Mouse (Mus musculus): ENCODE measurements around the gene Ace2. TPM values are rescaled to one million over a fixed set of nuclear protein-coding genes. Genes with fewer than 3 reads are reported as not detected.

The Ace2 gene
- total and polyA plus RNA-seq, 3 experiments, result 0.08 TPM; not detected in 2

DNA sequence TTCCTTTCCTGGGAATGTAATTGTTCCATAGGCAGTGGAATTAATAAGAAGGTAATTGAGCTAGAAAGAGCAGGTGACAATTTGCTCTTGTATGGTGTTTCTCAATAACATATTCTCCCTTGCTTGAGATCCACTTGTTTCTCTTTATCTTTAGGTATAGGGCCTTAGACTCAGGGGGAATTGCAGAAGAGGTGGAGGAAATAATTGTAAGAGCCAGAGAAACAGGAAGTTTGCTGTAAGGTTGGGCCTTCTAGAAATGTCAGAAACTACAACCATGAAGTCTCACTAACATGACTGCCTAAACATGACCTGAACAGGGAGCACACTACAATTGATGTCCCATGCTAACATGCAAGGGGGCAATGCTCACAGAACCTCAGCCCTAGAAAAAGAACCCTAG lies 50.7 kb downstream of the Ace2 start:
- Histone ChIP-seq H3K4me2 (ENCODE audit: insufficient read depth, low read depth, poor library complexity, severe bottlenecking) (no peak overlapping the region), H3K27ac (ENCODE audit: insufficient read depth, low read depth) (no peak overlapping the region), H3K79me2 (replicated peaks; ENCODE audit: control insufficient read depth, extremely low read depth, insufficient read depth, poor library complexity, severe bottlenecking) (no peaks in the 10 kb centered on the region), H3K4me1 (ENCODE audit: control insufficient read depth in 1 of 2, insufficient read depth in 2 of 2) (no peaks in the 10 kb centered on the region), H3K36me3 (replicated peaks in 1 of 2; ENCODE audit: control insufficient read depth in 1 of 2, insufficient read depth in 1 of 2, low read length in 1 of 2) (no peaks in the 10 kb centered on the region), H3K9ac (ENCODE audit: insufficient read depth, low read depth) (no peak overlapping the region), H3K9me3 (replicated peaks; ENCODE audit: low read length) (no peaks in the 10 kb centered on the region), H3K27me3 (replicated peaks) (no peaks in the 10 kb centered on the region), H3K4me3 (replicated peaks in 1 of 3; ENCODE audit: low read depth in 2 of 3, low read length in 2 of 3, poor library complexity in 1 of 3) (no peak overlapping the region)
- dilution Hi-C loops (cut with MboI; ENCODE audit: extremely low pct_ligation_motif_present, extremely low pct_unique_long_range_greater_than_20kb, low sequenced_read_pairs), result no loop called here
- TF ChIP-seq MXI1 (IDR thresholded peaks at IDR 0.05; ENCODE audit: low read depth, low read length) (no peak), ZNF384 (IDR thresholded peaks at IDR 0.05; ENCODE audit: low read depth, low read length) (no peak), MEF2A (IDR thresholded peaks at IDR 0.05; ENCODE audit: borderline replicate concordance, low read depth, low read length) (no peak), ELF1 (IDR thresholded peaks at IDR 0.05; ENCODE audit: low read depth, low read length) (no peak), JUND (conservative IDR thresholded peaks at IDR 0.05; ENCODE audit: low read depth, low read length) (no peak)
- no peak for DNase-seq (ENCODE audit: extremely low read depth)
- in situ Hi-C loops (cut with MboI; ENCODE audit: low pct_ligation_motif_present, low pct_unique_long_range_greater_than_20kb, low sequenced_read_pairs), result loop anchor here (10.0 kb wide), 1 partner anchor 205 kb away; no protein-coding TSS in a partner anchor

DNA sequence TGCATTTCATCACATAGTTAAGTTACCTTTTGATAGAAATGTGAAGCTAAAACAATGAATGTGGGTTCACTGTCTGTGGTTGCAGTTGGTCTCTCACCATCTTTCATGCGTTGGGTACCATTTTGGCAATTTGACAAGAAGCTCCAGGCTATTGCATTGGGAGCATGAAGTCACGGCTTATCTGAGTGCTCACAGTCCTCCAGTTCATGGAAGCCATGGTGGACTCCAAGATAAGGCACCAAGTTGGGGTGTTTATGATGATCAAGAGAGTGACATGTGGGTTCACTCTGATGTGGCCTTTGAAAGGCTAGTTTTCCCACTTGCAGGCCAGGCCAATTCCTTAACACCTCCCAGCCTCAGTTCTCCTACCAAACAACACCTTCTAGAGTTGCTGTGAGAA lies 58.5 kb downstream of the Ace2 start:
- Histone ChIP-seq H3K27ac (ENCODE audit: insufficient read depth, low read depth) (no peak overlapping the region), H3K9ac (ENCODE audit: insufficient read depth, low read depth) (no peak overlapping the region), H3K9me3 (replicated peaks; ENCODE audit: low read length) (no peaks in the 10 kb centered on the region), H3K4me3 (replicated peaks in 1 of 3; ENCODE audit: low read depth in 2 of 3, low read length in 2 of 3, poor library complexity in 1 of 3) (no peak overlapping the region), H3K36me3 (replicated peaks in 1 of 2; ENCODE audit: control insufficient read depth in 1 of 2, insufficient read depth in 1 of 2, low read length in 1 of 2) (no peaks in the 10 kb centered on the region), H3K4me2 (ENCODE audit: insufficient read depth, low read depth, poor library complexity, severe bottlenecking) (no peak overlapping the region), H3K27me3 (replicated peaks) (no peaks in the 10 kb centered on the region), H3K4me1 (ENCODE audit: control insufficient read depth in 1 of 2, insufficient read depth in 2 of 2) (no peaks in the 10 kb centered on the region), H3K79me2 (replicated peaks; ENCODE audit: control insufficient read depth, extremely low read depth, insufficient read depth, poor library complexity, severe bottlenecking) (no peaks in the 10 kb centered on the region)
- in situ Hi-C loops (cut with MboI; ENCODE audit: low pct_ligation_motif_present, low pct_unique_long_range_greater_than_20kb, low sequenced_read_pairs), result no loop called here
- no peak for TF ChIP-seq UBTF (IDR thresholded peaks at IDR 0.05; ENCODE audit: low read depth, low read length)
- no peak for TF ChIP-seq USF2 (conservative IDR thresholded peaks at IDR 0.05; ENCODE audit: low read depth, low read length)
- dilution Hi-C loops (cut with MboI; ENCODE audit: extremely low pct_ligation_motif_present, extremely low pct_unique_long_range_greater_than_20kb, low sequenced_read_pairs), result no loop called here
- no peak for DNase-seq (ENCODE audit: extremely low read depth)

GRCm38 (mm10) chrX:164200547-164200946 lies 61.4 kb downstream of the Ace2 start:
- Histone ChIP-seq H3K9ac (ENCODE audit: insufficient read depth, low read depth) (no peak overlapping the region), H3K4me1 (ENCODE audit: control insufficient read depth in 1 of 2, insufficient read depth in 2 of 2) (no peaks in the 10 kb centered on the region), H3K4me2 (ENCODE audit: insufficient read depth, low read depth, poor library complexity, severe bottlenecking) (no peak overlapping the region), H3K27ac (ENCODE audit: insufficient read depth, low read depth) (no peak overlapping the region), H3K9me3 (replicated peaks; ENCODE audit: low read length) (no peaks in the 10 kb centered on the region), H3K79me2 (replicated peaks; ENCODE audit: control insufficient read depth, extremely low read depth, insufficient read depth, poor library complexity, severe bottlenecking) (no peaks in the 10 kb centered on the region), H3K27me3 (replicated peaks) (no peaks in the 10 kb centered on the region), H3K4me3 (replicated peaks in 1 of 3; ENCODE audit: low read depth in 2 of 3, low read length in 2 of 3, poor library complexity in 1 of 3) (no peak overlapping the region), H3K36me3 (replicated peaks in 1 of 2; ENCODE audit: control insufficient read depth in 1 of 2, insufficient read depth in 1 of 2, low read length in 1 of 2) (no peaks in the 10 kb centered on the region)
- in situ Hi-C loops (cut with MboI; ENCODE audit: low pct_ligation_motif_present, low pct_unique_long_range_greater_than_20kb, low sequenced_read_pairs) (no loop called here), dilution Hi-C loops (cut with MboI; ENCODE audit: extremely low pct_ligation_motif_present, extremely low pct_unique_long_range_greater_than_20kb, low sequenced_read_pairs) (no loop called here)
- TF ChIP-seq ZNF384 (IDR thresholded peaks at IDR 0.05; ENCODE audit: low read depth, low read length) (no peak), CHD1 (IDR thresholded peaks at IDR 0.05; ENCODE audit: low read depth, low read length) (no peak), KAT2A (IDR thresholded peaks at IDR 0.05; ENCODE audit: insufficient replicate concordance, low read length) (no peak)
- DNase-seq (ENCODE audit: extremely low read depth), result no peak
